Mouse (Mus musculus): ENCODE data around the gene Glod4. TPM values are rescaled to one million over a fixed set of nuclear protein-coding genes. Genes with fewer than 3 reads are reported as not detected.
A peak's percentile ranks its signal among the peaks of the same experiment; 100 is the strongest.

Gene Glod4
- total RNA-seq, 2 experiments from 2014 or later = 75.0 to 108 TPM

DNA sequence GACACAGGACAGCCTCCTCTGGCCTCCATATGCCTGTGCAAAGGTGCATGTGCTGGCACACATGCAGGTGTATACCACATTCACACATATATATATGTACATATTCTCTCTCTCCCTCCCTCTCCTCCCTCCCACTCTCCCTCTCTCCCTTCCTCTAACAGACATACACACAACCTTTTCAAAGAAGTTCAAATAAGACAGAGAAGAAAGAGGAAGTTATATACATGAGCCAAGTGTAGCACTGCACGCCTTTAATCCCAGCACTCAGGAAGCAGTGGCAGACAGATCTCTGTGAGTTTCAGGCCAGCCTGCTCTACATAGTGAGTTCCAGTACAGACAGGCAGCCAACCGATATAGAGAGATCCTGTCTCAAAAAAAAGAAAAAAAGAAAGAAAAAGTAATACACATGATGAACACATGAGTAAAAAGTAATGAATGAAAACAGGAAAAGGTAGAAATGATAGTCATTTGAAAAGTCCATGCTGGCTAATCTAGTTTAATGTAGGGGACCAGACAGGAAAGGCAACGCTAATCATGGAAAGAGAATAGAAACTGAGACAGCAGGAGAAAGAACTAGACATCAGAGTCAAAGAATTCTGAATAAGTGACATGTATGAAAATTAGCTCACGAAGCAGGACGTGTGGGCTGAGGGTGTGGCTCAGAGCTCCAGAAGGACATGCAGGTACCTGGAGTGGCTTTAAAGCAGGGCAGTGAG is 90.1 kb downstream of the Glod4 start:
- DNase-seq (ENCODE audit: low spot score in 2 of 2) = no peak

DNA sequence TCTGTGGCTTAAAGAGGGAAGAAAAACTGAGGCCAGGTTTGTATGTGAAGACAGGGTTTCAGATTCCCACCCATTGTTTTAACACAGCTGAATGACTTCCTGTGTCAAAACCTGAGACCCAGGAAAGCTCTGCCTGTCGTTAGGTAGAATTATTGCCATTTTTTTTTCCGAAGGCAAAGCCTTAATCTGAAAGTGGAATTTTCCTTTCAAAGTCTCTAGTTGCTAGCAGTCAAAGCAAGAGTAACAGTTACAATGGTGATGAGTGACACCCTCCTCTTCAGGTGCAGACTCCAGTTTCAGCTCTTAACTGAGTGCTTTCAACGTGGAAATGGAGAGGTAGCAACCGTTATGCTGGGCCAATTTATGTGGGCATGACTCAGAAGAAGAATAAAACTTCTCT is 92.5 kb downstream of the Glod4 start:
- DNase-seq (ENCODE audit: low spot score in 2 of 2) = no peak

DNA sequence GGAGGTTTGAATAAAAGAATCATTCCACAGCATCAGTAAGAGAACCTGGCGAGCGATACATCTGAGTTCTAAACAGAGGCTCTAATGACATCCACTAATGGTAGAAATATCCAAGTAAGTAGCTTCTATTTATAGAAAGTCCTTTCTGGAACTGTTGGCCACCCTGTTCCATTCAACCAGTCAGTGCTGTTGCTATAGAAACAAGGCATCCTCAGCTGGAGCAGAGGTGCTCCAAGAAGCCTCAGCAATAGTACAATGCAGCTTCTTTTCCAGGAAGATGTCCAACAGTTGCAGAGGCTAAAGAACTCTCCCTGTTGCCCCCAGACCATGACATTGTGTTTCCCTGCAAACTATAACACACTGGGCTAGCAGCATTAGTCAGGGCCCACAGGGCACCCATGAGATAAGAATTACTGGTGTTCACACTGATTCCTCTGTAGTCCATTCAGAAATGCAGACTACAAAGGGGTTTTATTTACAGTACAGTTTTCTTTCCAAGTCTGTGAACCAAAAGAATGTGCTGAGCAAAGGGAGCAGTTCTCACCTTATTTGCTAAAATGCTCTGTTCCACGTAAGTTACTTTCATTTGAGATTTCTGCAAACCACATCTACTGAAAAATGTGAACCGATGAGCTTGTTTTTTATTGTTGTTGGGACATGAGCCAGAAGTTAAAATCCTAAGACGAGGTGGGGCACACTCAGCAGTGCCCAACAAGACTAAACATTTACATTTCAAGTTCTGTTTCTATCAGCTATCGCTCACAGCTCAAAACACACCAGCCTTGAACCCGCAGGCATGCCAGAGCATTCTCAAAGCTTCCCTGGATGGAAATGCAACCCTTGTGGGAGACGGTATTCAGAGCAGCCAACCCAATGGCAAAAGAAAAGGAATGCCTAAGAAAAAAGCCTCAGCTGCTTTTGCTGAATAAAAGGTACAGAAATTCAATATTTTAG is 95.2 kb downstream of the Glod4 start:
- DNase-seq (ENCODE audit: low spot score in 2 of 2) = no peak

DNA sequence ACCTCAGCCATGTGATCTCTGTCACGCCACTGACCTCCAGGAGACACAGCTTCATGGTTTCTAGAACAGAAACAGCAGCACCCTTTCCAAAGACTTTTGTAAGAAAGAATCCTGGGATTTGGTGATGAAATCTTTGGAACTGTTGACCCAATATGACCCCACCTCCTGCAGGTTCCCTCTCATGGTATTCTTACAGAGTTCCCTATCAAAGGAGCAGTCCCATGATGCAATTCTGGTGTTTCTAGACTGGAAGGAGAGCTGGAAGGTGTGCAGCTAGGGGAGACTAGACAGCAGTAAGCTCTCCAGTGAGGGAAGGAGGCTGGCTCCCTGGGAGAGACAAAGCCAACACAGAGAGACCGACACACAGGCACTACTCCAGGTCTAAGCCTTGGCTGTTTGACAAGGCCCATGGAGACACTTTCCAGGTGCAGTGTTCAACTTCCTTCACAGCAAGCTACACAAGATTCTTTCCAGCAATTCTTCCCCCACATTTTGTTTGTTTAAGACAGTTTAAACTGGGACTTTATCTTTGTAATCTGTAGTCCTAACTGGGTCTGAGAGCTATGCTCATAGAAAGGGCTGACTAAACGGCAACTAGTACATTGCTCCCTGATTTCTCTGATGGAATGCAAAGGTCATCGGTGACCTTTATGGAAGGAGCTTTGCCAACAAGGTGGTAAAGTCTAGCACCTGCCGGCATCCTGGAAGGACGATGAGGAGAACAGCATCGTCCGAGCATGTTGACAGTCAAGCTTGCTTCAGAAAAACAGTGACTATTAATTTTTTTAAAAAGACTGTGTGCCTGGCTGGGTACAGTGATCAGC is 97.1 kb downstream of the Glod4 start:
- no peak for DNase-seq (ENCODE audit: low spot score in 2 of 2)

DNA sequence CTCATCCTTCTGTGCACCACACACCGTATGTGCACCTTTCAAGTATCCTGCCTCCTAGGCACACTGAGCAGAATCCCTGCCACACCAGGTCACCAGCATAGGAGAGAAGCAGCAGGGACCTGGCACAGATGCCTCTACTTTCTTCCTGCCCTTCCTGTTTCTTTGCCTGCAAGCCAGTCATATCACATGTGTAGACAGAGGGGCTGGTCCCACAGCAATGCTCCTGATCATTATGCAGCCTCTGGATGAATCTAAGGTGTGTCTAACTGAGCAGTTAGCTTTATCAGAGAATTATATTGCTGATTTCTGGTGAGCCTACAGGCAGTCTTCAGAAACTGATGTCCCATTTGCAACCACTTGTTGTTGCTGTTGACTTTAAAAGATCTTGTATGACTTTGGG is 98.4 kb downstream of the Glod4 start:
- DNase-seq (ENCODE audit: low spot score in 2 of 2) = no peak

DNA sequence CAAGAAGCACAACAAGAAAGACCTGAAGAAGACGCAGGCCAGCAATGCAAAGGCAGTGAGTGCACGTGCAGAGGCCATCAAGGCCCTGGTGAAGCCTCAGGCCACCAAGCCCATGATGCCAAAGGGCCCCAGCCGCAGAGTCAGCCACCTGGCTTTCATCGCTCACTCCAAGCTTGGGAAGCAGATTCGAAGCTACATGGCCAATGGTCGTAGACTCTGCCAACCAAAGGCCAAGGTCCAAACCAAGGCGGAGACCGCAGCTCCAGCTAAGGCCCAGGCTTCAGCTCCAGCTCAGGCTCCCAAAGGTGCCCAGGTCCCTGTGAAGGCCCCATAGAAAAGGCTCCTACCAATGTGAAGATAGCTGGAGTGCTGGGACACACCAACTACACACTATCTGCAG is 99.1 kb downstream of the Glod4 start:
- no peak for DNase-seq (ENCODE audit: low spot score in 2 of 2)

DNA sequence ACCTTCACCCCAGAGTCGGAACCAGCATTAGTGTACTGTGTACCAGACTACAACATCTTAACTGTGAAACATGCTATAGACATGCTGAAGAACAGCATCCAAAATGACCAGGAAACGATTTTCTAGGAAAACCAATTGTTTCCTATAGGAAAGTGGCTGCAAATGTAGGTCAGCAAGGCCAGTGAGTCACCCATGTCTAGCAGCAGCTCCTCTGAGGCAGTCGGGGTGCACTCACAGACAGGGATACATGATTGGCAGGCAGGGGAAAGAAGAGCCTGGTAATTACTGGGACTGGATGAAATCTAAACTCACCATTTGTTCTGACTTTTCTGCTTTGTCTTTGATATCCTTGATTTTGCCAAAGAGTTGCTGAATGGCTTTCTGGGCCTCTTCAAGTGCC is 105.5 kb downstream of the Glod4 start:
- no peak for DNase-seq (ENCODE audit: low spot score in 2 of 2)

DNA sequence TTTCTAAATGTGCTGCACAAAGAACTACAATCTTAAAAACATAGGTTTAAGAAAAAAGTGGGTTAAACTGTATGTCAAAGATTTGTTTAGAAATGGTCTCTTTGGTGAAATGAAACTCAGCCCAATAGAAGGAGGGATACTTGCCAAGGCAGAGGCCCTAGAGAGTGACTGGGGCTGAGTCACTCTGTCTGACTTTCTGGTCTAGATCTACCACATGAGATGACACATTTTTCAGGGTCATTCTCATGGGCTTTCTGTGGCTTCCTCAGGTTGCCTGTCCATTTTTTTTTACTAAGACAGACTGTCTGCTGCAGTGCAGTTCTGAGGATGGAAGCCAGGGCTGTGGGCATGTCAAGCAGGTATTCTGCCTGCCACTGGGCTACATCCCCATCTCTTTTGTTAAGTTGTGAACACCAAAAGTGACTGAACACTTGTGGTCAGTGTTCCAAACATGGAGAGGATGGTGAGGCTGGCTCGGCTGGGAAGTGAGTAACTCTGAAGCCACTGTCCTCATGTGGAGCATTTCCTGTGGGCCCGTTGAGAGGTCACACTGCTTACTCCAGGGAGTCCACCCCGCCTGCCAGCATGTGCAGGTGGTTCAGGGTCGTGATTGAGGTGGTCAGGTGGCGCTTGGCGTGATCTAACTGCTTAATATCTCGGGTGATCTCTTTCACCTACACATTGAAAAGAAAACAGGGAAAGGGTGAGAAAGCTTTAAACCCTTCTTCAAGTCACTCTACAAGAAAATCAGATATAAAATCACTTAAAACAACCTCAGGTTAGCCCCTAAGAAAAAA is 107.7 kb downstream of the Glod4 start:
- peak in 1 of 2 experiments; percentile 13 for DNase-seq (ENCODE audit: low spot score in 2 of 2)

DNA sequence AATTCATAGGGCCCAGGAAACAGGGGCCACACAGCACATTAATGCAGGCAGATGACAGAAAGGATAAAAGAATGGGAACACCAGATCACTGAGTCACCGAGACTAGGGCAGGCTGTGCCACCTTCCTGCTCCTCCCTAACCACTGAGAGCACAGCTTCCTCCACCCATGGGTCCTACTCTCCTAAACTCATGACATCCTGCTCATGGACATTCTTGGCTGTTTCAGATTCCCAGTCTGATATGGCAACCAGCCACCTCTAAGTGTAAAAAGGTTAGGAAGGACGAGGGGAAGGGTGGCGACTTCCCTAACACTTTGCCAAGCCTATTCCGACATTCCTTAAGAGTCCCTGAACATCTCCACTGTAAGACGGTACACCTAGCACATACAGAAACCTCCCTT is 112.7 kb downstream of the Glod4 start:
- DNase-seq (ENCODE audit: low spot score in 2 of 2) = no peak

DNA sequence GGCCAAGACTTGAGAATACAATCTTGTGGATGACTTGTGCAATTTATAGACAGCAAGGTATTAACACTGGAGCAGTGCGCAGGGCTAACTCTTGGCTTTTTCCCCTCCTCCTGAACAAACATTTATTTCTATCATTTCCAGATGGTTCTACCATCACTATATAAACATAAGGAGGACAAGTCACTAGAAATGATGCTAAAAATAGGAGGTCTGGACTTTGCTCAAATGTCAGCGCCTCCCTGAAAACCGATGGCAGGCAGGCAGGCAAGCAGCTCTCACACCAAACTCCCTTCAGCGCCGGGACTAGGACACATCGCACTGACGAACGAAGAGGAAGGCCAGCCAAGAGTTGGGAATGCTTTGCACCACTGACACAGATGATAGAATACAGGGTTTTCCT is 118.1 kb downstream of the Glod4 start:
- DNase-seq (ENCODE audit: low spot score in 2 of 2) = no peak

DNA sequence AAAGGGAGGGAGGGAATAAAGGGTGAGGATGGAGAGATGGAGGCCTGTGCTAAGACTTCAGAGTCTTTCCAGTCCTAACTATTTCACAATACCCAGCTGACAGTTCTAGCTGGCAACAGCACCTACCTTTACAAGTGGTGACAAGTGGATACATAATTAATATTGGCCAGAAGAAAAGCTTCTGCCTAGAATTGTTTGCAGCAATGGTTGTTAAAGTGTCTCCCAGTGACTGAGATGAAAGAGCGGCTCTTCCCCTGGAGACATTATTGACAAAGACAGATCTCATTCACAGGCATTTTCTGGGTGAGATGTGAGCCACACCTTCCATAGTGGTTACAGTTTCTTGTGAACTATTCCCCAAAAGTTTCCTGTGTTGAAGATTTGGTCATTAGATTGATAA is 120.0 kb downstream of the Glod4 start:
- DNase-seq (ENCODE audit: low spot score in 2 of 2) = no peak

DNA sequence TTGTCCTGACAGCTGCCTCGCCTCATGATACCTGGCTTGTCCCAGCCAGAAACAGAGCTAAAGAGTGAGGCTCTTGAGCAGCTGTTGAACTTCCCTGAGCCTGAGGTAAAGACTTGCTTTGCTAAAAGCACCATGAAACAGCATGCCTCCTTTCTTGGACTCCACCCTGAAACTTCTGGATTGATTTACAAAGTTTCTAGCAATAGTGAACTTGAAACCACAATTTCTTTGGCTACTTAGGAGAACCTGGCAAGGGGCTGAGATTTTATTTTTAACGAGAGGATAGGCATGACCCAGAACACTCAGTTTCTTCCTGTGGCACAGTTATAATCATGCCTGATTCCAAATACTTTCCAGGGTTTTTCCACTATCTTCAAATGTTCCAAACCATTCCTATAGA is 121.0 kb downstream of the Glod4 start:
- no peak for DNase-seq (ENCODE audit: low spot score in 2 of 2)

DNA sequence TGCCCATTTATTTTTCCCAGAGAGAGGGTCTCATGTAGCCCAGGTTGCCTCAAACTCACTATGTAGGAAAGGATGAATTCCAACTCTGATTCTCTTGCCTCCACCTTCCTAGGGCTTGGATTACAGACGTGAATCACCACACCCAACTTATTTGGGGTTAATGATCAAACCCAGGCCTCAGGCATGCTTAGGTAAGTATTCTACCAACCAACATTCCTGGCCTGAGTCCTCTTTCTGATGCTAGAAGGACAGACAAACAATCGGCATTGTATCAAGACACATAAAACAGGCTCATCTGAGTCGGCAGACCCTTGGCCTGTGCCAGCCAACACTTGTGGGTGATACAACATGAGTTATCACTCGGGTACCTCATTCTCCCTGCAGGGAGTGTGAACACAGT is 122.4 kb downstream of the Glod4 start:
- DNase-seq (ENCODE audit: low spot score in 2 of 2) = no peak

DNA sequence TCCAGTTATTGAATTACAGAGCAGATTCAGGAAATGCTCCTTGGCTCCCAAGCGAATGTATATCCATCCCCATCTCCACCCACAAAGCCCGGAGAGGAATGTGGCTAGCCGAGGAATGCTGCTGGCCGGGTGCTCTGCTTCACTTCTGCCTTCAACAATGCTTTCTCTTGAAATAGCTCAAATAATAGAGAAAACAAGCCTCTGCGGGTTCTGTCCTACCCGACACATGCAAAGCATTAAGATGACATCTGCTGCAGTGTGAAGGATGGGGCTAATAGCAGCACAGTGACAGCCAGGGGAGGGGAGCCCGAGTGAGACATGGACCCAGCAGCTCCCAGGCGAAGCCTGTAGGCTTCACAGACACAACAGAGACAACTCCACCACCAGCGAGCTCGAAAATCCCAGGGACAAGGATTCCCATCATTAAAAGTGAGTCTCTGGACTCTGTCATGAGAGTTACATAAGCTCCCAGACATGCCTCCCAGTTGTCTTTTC is 123.1 kb downstream of the Glod4 start:
- no peak for DNase-seq (ENCODE audit: low spot score in 2 of 2)

DNA sequence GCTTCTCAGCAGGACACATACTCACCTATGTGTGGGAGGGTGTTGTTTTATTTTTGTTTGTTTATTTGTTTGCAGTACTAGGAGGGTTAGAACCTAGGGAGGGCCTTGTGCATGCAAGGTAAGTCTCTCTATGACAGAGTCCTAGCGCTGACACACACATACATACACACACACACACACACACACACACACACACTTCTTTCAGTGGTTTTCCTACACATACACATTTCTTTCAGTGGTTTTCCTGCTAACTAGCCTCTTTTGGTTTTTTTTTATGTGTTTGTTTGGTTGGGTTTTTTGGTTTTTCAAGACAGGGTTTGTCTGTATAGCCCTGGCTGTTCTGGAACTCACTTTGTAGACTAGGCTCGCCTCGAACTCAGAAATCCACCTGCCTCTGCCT is 133.1 kb downstream of the Glod4 start:
- DNase-seq (ENCODE audit: low spot score in 2 of 2) = no peak

DNA sequence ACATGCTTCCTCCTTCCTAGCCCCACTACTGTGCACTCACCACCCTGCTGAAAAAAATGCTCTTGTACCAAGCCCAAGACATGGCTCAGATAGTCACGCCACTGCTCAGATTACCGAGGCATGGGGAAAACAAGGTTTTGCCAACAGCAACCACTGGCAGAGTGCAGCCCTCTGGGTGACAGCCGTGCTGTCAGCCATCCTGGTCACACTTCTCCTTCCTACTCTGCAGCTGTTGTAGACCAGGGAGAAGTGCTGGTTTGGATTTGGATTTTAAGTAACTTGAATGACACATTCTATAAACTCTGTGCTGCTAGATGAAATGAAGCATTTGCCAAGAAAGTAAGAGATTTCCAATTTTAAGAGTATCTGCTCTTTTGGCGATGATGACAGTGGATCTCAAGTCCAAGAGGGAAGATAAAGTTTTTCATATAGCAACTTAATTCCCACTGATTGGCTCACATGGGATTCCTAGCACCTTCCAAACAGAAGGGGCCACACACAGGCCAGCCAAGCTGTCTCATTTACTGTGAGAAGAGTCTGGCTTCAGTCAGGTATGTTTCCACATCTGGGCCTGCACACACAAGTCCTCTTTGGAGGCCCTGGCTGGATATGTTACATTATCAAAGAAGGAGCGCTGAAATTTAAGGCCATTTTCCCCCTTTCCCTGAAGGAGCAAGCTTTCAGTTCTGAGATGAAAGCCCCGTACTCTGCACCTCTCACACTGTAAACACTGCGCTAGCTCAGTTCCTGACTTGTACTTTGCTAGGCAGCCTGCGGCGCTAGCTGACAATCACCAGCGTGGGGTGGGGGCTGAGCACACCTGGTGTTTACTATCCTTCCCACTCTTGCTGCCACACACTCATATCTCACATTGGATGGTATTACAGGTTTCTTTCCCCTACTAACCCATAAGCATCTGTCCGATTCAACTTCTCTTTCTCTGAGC is 136.7 kb downstream of the Glod4 start:
- DNase-seq (ENCODE audit: low spot score in 2 of 2) = no peak

DNA sequence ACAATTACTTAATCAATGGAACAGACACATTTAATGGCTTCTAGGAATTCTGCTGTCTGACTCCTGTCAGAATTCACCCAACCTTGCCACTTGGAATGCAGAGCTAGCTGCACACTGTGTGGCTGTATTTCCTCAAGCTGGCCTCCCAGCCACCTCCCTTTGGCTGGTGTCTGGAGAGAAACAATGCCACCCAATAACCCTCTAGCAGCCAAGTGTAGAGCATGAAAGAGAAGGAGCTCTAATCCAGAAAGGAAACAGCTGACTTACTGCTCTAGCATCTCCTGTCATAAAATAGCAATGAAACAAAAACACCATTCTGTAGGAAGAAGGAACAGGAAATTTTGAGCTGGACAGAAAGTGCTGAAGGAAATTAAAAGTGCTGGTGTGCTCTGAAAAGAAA is 142.4 kb downstream of the Glod4 start:
- no peak for DNase-seq (ENCODE audit: low spot score in 2 of 2)

DNA sequence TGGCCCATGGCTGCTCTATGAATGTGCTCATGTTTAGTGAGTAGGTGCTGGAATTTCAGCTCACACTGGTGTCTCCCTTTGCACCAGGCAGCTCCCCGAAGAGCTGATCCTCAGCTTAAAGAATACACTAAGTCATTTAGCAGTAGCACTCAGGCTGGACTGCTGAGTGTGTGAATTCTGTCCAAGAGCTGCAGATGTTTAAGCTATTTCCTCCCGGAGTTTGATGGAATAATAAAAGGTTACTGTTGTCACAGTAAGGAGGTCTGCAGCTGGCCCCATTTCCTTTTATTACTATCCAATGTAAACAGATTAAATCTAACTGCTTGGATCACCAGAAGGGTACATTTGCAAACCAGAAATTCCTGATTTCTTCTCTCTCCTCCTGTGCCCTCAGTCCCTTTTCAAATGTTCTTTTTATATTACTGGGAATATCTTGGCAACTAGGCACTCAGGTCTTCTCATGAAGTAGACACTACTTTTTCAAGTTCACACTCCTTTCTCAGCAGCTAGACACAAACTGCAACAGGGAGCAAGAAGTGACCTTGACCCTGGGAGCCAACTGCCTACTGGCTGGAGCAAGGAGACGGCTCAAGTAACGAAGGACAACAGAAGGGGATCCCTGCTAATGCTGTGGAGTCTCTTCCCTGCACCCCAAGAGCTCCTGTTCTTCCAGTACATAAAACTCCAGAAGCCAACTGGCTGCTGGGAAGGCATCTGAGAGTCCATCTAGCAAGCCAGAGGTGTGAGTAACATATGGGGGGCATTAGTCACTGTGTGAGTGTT is 144.1 kb downstream of the Glod4 start:
- DNase-seq (ENCODE audit: low spot score in 2 of 2) = no peak

DNA sequence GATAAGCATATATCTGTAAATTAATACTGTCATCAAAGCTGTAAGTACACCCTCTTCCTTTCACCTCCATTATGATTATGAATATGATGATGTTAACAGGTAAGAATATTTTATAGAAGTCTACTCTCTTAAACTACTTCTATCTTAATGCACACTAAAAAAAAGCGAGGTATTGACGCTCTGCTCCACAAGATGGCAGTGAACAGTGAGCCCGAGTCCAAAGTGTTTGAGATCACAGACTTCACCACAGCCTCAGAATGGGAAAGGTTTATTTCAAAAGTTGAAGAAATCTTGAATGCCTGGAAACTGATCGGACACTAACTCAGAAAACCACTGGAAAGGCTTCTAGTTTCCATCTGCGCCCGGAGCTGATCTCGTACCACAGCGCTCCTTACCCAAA is 149.9 kb downstream of the Glod4 start:
- DNase-seq (ENCODE audit: low spot score in 2 of 2) = no peak
